Mouse (Mus musculus): ENCODE results near the gene Unc13b.

GRCm38 (mm10) chr4:43114946-43115345, 56.2 kb downstream of the Unc13b start:
- TF ChIP-seq POLR2A (IDR thresholded peaks at IDR 0.05; ENCODE audit: low read depth, low read length) (no peak), CTCF (conservative IDR thresholded peaks at IDR 0.05; ENCODE audit: insufficient read depth, insufficient read length, low read depth, low read length) (0 out of 2 replicates have a peak, but pooled peaks have one; percentile 19)
